Mouse (Mus musculus): ENCODE results near the gene Olfr1016. TPM values are rescaled to one million over a fixed set of nuclear protein-coding genes. Genes with fewer than 3 reads are reported as not detected.

The Olfr1016 gene
- polyA plus RNA-seq (2021): not detected

- ATAC-seq (no peak), DNase-seq (ENCODE audit: low read depth, low spot score) (no peak)
- CTCF ChIA-PET: no interaction called here
- POLR2A ChIA-PET: no interaction called here
- in situ Hi-C loops (cut with MboI; ENCODE audit: low pct_unique_long_range_greater_than_20kb): no loop called here
- no peak for TF ChIP-seq CTCF (IDR thresholded peaks at IDR 0.05)
- H3K27me3 ChIP-seq: no peaks in the 10 kb centered on the region
These were observed at the start of gene Olfr1016 for GRCm38 (mm10) chr2:85802444-85802843. Olfr1016 (minus strand) TSS chr2:85802544.

- H3K27me3 ChIP-seq: no peaks in the 10 kb centered on the region
- ATAC-seq: no peak
- DNase-seq (ENCODE audit: low read depth, low spot score): no peak
- no peak for TF ChIP-seq CTCF (IDR thresholded peaks at IDR 0.05)
- ChIA-PET POLR2A (no interaction called here), CTCF (no interaction called here)
- in situ Hi-C loops (cut with MboI; ENCODE audit: low pct_unique_long_range_greater_than_20kb): no loop called here
These were observed 44.4 kb upstream of the Olfr1016 start, which contains the start of gene Olfr1020 for GRCm38 (mm10) chr2:85846730-85847129. Olfr1020 (plus strand) TSS chr2:85847030.

- H3K27me3 ChIP-seq: no peaks in the 10 kb centered on the region
- ATAC-seq (no peak), DNase-seq (ENCODE audit: low read depth, low spot score) (no peak)
- ChIA-PET POLR2A (no interaction called here), CTCF (no interaction called here)
- in situ Hi-C loops (cut with MboI; ENCODE audit: low pct_unique_long_range_greater_than_20kb): no loop called here
- TF ChIP-seq CTCF (IDR thresholded peaks at IDR 0.05): no peak
These were observed 43.0 kb upstream of the Olfr1016 start, which contains the start of gene Olfr1019 for GRCm38 (mm10) chr2:85845383-85845782. Olfr1019 (minus strand) TSS chr2:85845483.

- TF ChIP-seq CTCF (IDR thresholded peaks at IDR 0.05): no peak
- CTCF ChIA-PET: no interaction called here
- H3K27me3 ChIP-seq: no peaks in the 10 kb centered on the region
- DNase-seq (ENCODE audit: low read depth, low spot score) (no peak), ATAC-seq (no peak)
- in situ Hi-C loops (cut with MboI; ENCODE audit: low pct_unique_long_range_greater_than_20kb): no loop called here
- POLR2A ChIA-PET: no interaction called here
These were observed 15.8 kb upstream of the Olfr1016 start, which contains the start of gene Olfr1018 for GRCm38 (mm10) chr2:85818179-85818578. Olfr1018 (plus strand) TSS chr2:85818479.

GRCm38 (mm10) chr2:85804501-85804900, 2.2 kb upstream of the Olfr1016 start:
- ChIA-PET POLR2A (no interaction called here), CTCF (no interaction called here)
- ATAC-seq: no peak
- TF ChIP-seq CTCF (IDR thresholded peaks at IDR 0.05): no peak
- in situ Hi-C loops (cut with MboI; ENCODE audit: low pct_unique_long_range_greater_than_20kb): no loop called here
- no peaks in the 10 kb centered on the region for H3K27me3 ChIP-seq
- no peak for DNase-seq (ENCODE audit: low read depth, low spot score)

- POLR2A ChIA-PET: no interaction called here
- CTCF ChIA-PET: no interaction called here
These were observed 10.0 kb downstream of the Olfr1016 start for GRCm38 (mm10) chr2:85792331-85792730.

GRCm38 (mm10) chr2:85781717-85782116, 20.6 kb downstream of the Olfr1016 start, which contains the start of gene Olfr1015:
Olfr1015 (plus strand) TSS chr2:85782017.
- no peaks in the 10 kb centered on the region for H3K27me3 ChIP-seq
- ChIA-PET CTCF (no interaction called here), POLR2A (no interaction called here)
- DNase-seq (ENCODE audit: low read depth, low spot score) (no peak), ATAC-seq (no peak)
- in situ Hi-C loops (cut with MboI; ENCODE audit: low pct_unique_long_range_greater_than_20kb): no loop called here
- TF ChIP-seq CTCF (IDR thresholded peaks at IDR 0.05): no peak

More at GRCm38 (mm10) chr2:85792331-85792730, 10.0 kb downstream of the Olfr1016 start:
- in situ Hi-C loops (cut with MboI; ENCODE audit: low pct_unique_long_range_greater_than_20kb): no loop called here
- H3K27me3 ChIP-seq: no peaks in the 10 kb centered on the region
- DNase-seq (ENCODE audit: low read depth, low spot score) (no peak), ATAC-seq (no peak)
- no peak for TF ChIP-seq CTCF (IDR thresholded peaks at IDR 0.05)

- no peak for TF ChIP-seq CTCF (IDR thresholded peaks at IDR 0.05)
- no peaks in the 10 kb centered on the region for H3K27me3 ChIP-seq
- ATAC-seq (no peak), DNase-seq (ENCODE audit: low read depth, low spot score) (no peak)
- CTCF ChIA-PET: no interaction called here
- POLR2A ChIA-PET: no interaction called here
- in situ Hi-C loops (cut with MboI; ENCODE audit: low pct_unique_long_range_greater_than_20kb): no loop called here
These were observed 29.9 kb downstream of the Olfr1016 start, which contains the start of gene Olfr1014 for GRCm38 (mm10) chr2:85772413-85772812. Olfr1014 (plus strand) TSS chr2:85772713.

GRCm38 (mm10) chr2:85766798-85767197, 35.5 kb downstream of the Olfr1016 start, which contains the start of gene Olfr1013:
Olfr1013 (plus strand) TSS chr2:85767098.
- ChIA-PET POLR2A (no interaction called here), CTCF (no interaction called here)
- H3K27me3 ChIP-seq: no peaks in the 10 kb centered on the region
- DNase-seq (ENCODE audit: low read depth, low spot score) (no peak), ATAC-seq (no peak)
- in situ Hi-C loops (cut with MboI; ENCODE audit: low pct_unique_long_range_greater_than_20kb): no loop called here
- TF ChIP-seq CTCF (IDR thresholded peaks at IDR 0.05): no peak

GRCm38 (mm10) chr2:85762666-85763065, 39.7 kb downstream of the Olfr1016 start, which contains the start of gene Olfr1012:
Olfr1012 (minus strand) TSS chr2:85762766.
- ChIA-PET POLR2A (no interaction called here), CTCF (no interaction called here)
- no peak for ATAC-seq
- no peak for TF ChIP-seq CTCF (IDR thresholded peaks at IDR 0.05)
- in situ Hi-C loops (cut with MboI; ENCODE audit: low pct_unique_long_range_greater_than_20kb): no loop called here
- DNase-seq (ENCODE audit: low read depth, low spot score): no peak
- no peaks in the 10 kb centered on the region for H3K27me3 ChIP-seq

- ATAC-seq (no peak), DNase-seq (ENCODE audit: low read depth, low spot score) (no peak)
- in situ Hi-C loops (cut with MboI; ENCODE audit: low pct_unique_long_range_greater_than_20kb): no loop called here
- CTCF ChIA-PET: no interaction called here
- H3K27me3 ChIP-seq: no peaks in the 10 kb centered on the region
- POLR2A ChIA-PET: no interaction called here
- TF ChIP-seq CTCF (IDR thresholded peaks at IDR 0.05): no peak
These were observed 48.5 kb downstream of the Olfr1016 start for GRCm38 (mm10) chr2:85753822-85754221.

Other genes with a start within 250 kb of the Olfr1016 start
- not detected for gene Olfr996, start 223.3 kb downstream of the Olfr1016 start, polyA plus RNA-seq (2021)
- gene Olfr998, start 213.6 kb downstream of the Olfr1016 start, polyA plus RNA-seq (2021): not detected
- not detected for gene Olfr1000, start 190.6 kb downstream of the Olfr1016 start, polyA plus RNA-seq (2021)
- gene Olfr1002, start 151.8 kb downstream of the Olfr1016 start, polyA plus RNA-seq (2021): not detected
- gene Olfr154, start 138.1 kb downstream of the Olfr1016 start, polyA plus RNA-seq (2021): not detected
- gene Olfr1006, start 123.8 kb downstream of the Olfr1016 start, polyA plus RNA-seq (2021): not detected
- not detected for gene Olfr1008, start 113.1 kb downstream of the Olfr1016 start, polyA plus RNA-seq (2021)
- gene Olfr1009, start 87.1 kb downstream of the Olfr1016 start, polyA plus RNA-seq (2021): not detected
- gene Olfr1012, start 39.8 kb downstream of the Olfr1016 start, polyA plus RNA-seq (2021): not detected
- gene Olfr1013, start 35.4 kb downstream of the Olfr1016 start, polyA plus RNA-seq (2021): not detected
- gene Olfr1014, start 29.8 kb downstream of the Olfr1016 start, polyA plus RNA-seq (2021): not detected
- gene Olfr1015, start 20.5 kb downstream of the Olfr1016 start, polyA plus RNA-seq (2021): not detected
- not detected for gene Olfr1018, start 15.9 kb upstream of the Olfr1016 start, polyA plus RNA-seq (2021)
- not detected for gene Olfr1019, start 42.9 kb upstream of the Olfr1016 start, polyA plus RNA-seq (2021)
- not detected for gene Olfr1020, start 44.5 kb upstream of the Olfr1016 start, polyA plus RNA-seq (2021)
- gene Olfr1022, start 66.0 kb upstream of the Olfr1016 start, polyA plus RNA-seq (2021): not detected
- gene Olfr1023, start 83.1 kb upstream of the Olfr1016 start, polyA plus RNA-seq (2021): not detected
- not detected for gene Olfr1024, start 102.5 kb upstream of the Olfr1016 start, polyA plus RNA-seq (2021)
- gene Olfr1025-ps1, start 112.6 kb upstream of the Olfr1016 start, polyA plus RNA-seq (2021): not detected
- not detected for gene Olfr1026, start 119.0 kb upstream of the Olfr1016 start, polyA plus RNA-seq (2021)
- gene Olfr1028, start 147.9 kb upstream of the Olfr1016 start, polyA plus RNA-seq (2021): not detected
- gene Olfr1029, start 171.4 kb upstream of the Olfr1016 start, polyA plus RNA-seq (2021): not detected
- not detected for gene Olfr1030, start 176.7 kb upstream of the Olfr1016 start, polyA plus RNA-seq (2021)
- gene Olfr1031, start 187.8 kb upstream of the Olfr1016 start, polyA plus RNA-seq (2021): not detected
- gene Olfr1032, start 203.0 kb upstream of the Olfr1016 start, polyA plus RNA-seq (2021): not detected
- gene Olfr1033, start 218.1 kb upstream of the Olfr1016 start, polyA plus RNA-seq (2021): not detected
- gene Olfr1034, start 243.3 kb upstream of the Olfr1016 start, polyA plus RNA-seq (2021): not detected